Mouse (Mus musculus) CH12.LX (cell line): Measurements from ENCODE around the gene Sgsh.

Source experiments
- CTCF ChIP-seq, 2 experiments: IDR thresholded peaks in 1 of 2; conservative IDR thresholded peaks in 1 of 2; 2 replicates each; pipeline ENCODE4 v1.5.1; 2011 to 2012; ENCODE audit warnings: low read depth in 2 of 2, low read length in 2 of 2, improper control_type of control experiment in 1 of 2, inconsistent platforms in 1 of 2, mild to moderate bottlenecking in 1 of 2, moderate library complexity in 1 of 2
- GABPA ChIP-seq: IDR thresholded peaks from 2 replicates; pipeline ENCODE4 v1.6.1; 2012; ENCODE audit warnings: low read depth, low read length, improper control_type of control experiment, inconsistent platforms; ENCODE audit not compliant: insufficient replicate concordance
- IRF4 ChIP-seq: IDR thresholded peaks from 2 replicates; pipeline ENCODE4 v1.6.1; 2014; ENCODE audit warnings: low read depth, mild to moderate bottlenecking, inconsistent platforms, low read length, improper control_type of control experiment
- MAFK ChIP-seq: IDR thresholded peaks from 2 replicates; pipeline ENCODE4 v1.6.1; 2011; ENCODE audit warnings: low read length, improper control_type of control experiment; ENCODE audit not compliant: insufficient replicate concordance
- NRF1 ChIP-seq: IDR thresholded peaks from 2 replicates; pipeline ENCODE4 v1.6.1; 2014; ENCODE audit warnings: low read depth, mild to moderate bottlenecking, inconsistent platforms, low read length, improper control_type of control experiment, moderate library complexity
- PAX5 ChIP-seq: IDR thresholded peaks from 2 replicates; pipeline ENCODE4 v1.6.1; 2012; ENCODE audit warnings: low read length, inconsistent platforms, mixed read lengths
- POLR2A ChIP-seq: IDR thresholded peaks from 2 replicates; pipeline ENCODE4 v1.6.1; 2011; ENCODE audit warnings: low read depth, mild to moderate bottlenecking, improper control_type of control experiment, low read length
- POLR2AphosphoS2 ChIP-seq: IDR thresholded peaks from 2 replicates; pipeline ENCODE4 v1.6.1; 2011; ENCODE audit warnings: low read depth, low read length, improper control_type of control experiment
- RAD21 ChIP-seq: IDR thresholded peaks from 2 replicates; pipeline ENCODE4 v1.6.1; 2011; ENCODE audit warnings: low read depth, mild to moderate bottlenecking, low read length, improper control_type of control experiment, moderate library complexity

DNA sequence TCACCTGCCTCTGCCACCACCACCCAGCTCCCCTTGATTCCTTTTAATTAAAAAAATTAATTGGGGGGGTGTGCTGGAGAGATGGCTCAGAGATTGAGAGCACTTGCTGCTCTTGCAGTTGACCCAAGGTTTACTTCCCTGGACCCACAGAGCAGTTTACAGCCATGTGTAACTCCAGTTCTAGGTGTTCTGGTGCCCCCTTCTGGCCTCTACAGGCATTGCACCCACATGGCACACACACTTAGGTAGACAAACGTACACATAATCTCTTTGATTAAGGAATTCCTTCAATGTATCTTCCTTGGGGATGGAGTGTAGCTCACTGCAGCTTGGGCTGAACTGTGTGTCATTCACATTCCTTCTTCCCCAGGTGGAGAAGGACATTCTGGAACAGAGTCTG is 30.3 kb downstream of the Sgsh start:
- TF ChIP-seq CTCF (conservative IDR thresholded peaks at IDR 0.05 in 1 of 2, IDR thresholded peaks at IDR 0.05 in 1 of 2; ENCODE audit: low read depth in 2 of 2, low read length in 2 of 2): peak; percentile 30 to 60; a peak in 3 of 4 replicates
- no peak for TF ChIP-seq MAFK
- TF ChIP-seq IRF4: no peak
- peak; percentile 27 for TF ChIP-seq RAD21
- no peak for TF ChIP-seq NRF1
- TF ChIP-seq POLR2A: no peak
- TF ChIP-seq PAX5: no peak
- no peak for TF ChIP-seq GABPA
- no peak for TF ChIP-seq POLR2AphosphoS2
